Comparison of ENCODE assay signal across 20 mouse cellular contexts in genomic region chr1:122575954-122576353, GRCm38 (mm10).
DNase-seq lines count a peak whose midpoint lies in the region; TF ChIP-seq lines count a peak whose summit lies in the region.
"Had no signal": no experiment of that assay in that cellular context is flagged by ENCODE, and none has a peak within 500 bp of the region (broad histone marks: within the 10 kb centered on the region; RNA-seq: fewer than 3 reads in every experiment).

No protein-coding gene starts in this region.

- H3K4me3 ChIP-seq in layer of hippocampus, adult 2 months, result no peak overlapping the region
- H3K4me3 ChIP-seq: heart, embryonic 10.5 days; hindbrain, embryonic 10.5 days; limb, embryonic 13.5 days; liver, embryonic 12.5 days; midbrain, embryonic 12.5 days; stomach, embryonic 15.5 days had no signal

- peak; percentile 6 for DNase-seq in layer of hippocampus, adult 11-12 months (ENCODE audit: low spot score)
- DNase-seq in layer of hippocampus, adult 9-10 months (ENCODE audit: low spot score), result no peak
- peak; percentile 2 to 3 for DNase-seq in right cerebral cortex, adult 2 months (ENCODE audit: low spot score in 2 of 2)
- DNase-seq in right cerebral cortex, postnatal 14 days, result no peak
- peak; percentile 13 to 20 for DNase-seq in layer of hippocampus, adult 2 months (ENCODE audit: low spot score in 2 of 2)
- no peak for DNase-seq in thymus, postnatal 10 days (ENCODE audit: low spot score in 2 of 2)
- no peak for DNase-seq in heart, adult 9 months (ENCODE audit: low spot score in 2 of 2)
- DNase-seq: adrenal gland, adult 2 months; cerebellum, adult 8-10 months; kidney, postnatal 25 days; lung, adult 18-20 months; lung, postnatal 14 days; thymus, adult 18-20 months; thymus, postnatal 4 days had no signal

- TF ChIP-seq CTCF in layer of hippocampus, adult 2 months (conservative IDR thresholded peaks at IDR 0.05), result no peak

- H3K27ac ChIP-seq in layer of hippocampus, adult 2 months, result no peak overlapping the region
- H3K27ac ChIP-seq: heart, embryonic 10.5 days; hindbrain, embryonic 10.5 days; limb, embryonic 13.5 days; liver, embryonic 12.5 days; midbrain, embryonic 12.5 days; stomach, embryonic 15.5 days had no signal

Comparison
In these comparisons a context has a peak if more than half of its experiments do, and no peak if none do; other contexts are left out.
1. DNase-seq: peak in layer of hippocampus, adult 11-12 months (single experiment), right cerebral cortex, adult 2 months (2 of 2) and layer of hippocampus, adult 2 months (2 of 2); none in layer of hippocampus, adult 9-10 months (single experiment), right cerebral cortex, postnatal 14 days (single experiment), thymus, postnatal 10 days (0 of 2) and heart, adult 9 months (0 of 2).